Mouse (Mus musculus): ENCODE data around the gene Cebpe. TPM values are rescaled to one million over a fixed set of nuclear protein-coding genes. Genes with fewer than 3 reads are reported as not detected.

The Cebpe gene
- polyA plus RNA-seq, 1 experiment from 2014 or later, result not detected

DNA sequence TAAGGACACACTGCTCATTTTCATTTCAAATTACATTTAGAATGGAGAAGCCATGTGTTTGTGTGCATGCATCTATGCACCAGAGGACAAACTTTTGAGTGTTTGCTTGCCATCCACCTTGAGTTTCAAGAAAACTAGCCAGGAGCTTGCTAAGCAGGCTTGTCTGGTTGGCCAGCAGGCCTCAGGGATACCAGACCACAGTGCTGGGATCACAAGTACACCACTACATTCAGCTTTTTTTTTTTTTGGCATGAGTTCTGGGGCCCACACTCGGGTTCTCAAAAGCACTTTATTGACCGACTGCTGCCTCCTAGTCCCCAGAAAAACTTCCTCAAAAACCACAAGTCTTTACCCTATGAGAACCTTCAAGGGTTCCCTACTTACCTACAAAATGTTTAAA, 37.7 kb downstream of the Cebpe start:
- no peaks in the 10 kb centered on the region for H3K4me1 ChIP-seq (ENCODE audit: control insufficient read depth, insufficient read depth, low read length)
- no peaks in the 10 kb centered on the region for H3K27me3 ChIP-seq (ENCODE audit: control insufficient read depth, insufficient read depth, low read length)
- no peak for ATAC-seq (ENCODE audit: low FRiP score, low TSS enrichment)
- H3K36me3 ChIP-seq (ENCODE audit: control insufficient read depth, insufficient read depth, low read length), result peaks cover 71% of the 10 kb centered on the region
- H3K4me3 ChIP-seq (ENCODE audit: low read length), result no peak overlapping the region
- no peak overlapping the region for H3K27ac ChIP-seq (ENCODE audit: low read depth, low read length)
- 73% methylated on average over 2 of the region's 2 CpGs for WGBS
- H3K9me3 ChIP-seq (ENCODE audit: control insufficient read depth, low read length), result no peaks in the 10 kb centered on the region
- no peak overlapping the region for H3K9ac ChIP-seq (ENCODE audit: low read depth, low read length)
- no peak overlapping the region for H3K4me2 ChIP-seq (replicated peaks; ENCODE audit: low read depth, low read length)

DNA sequence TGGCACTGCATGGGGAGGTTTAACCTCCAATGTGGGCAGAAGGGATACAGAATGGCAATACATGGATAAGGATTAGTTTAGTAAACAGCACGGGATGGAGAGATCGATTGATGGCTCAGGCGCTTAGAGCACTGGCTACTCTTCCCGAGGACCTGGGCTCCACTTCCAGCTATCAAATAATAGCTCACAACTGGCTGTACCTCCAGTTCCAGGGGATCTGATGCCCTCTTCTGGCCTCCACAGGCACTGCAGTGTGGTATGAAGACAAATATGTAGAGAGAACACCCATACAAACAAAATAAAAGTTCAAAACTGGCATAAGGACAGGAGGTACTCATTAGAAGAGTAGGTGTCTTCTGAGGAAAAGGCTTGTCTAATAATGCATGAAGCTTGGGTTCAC, 42.6 kb downstream of the Cebpe start:
- ATAC-seq (ENCODE audit: low FRiP score, low TSS enrichment), result no peak
- no peaks in the 10 kb centered on the region for H3K27me3 ChIP-seq (ENCODE audit: control insufficient read depth, insufficient read depth, low read length)
- no peak overlapping the region for H3K4me3 ChIP-seq (ENCODE audit: low read length)
- H3K4me1 ChIP-seq (ENCODE audit: control insufficient read depth, insufficient read depth, low read length), result no peaks in the 10 kb centered on the region
- 84% methylated on average over 4 of the region's 4 CpGs for WGBS
- no peak overlapping the region for H3K27ac ChIP-seq (ENCODE audit: low read depth, low read length)
- H3K36me3 ChIP-seq (ENCODE audit: control insufficient read depth, insufficient read depth, low read length), result peaks cover 70% of the 10 kb centered on the region
- H3K9me3 ChIP-seq (ENCODE audit: control insufficient read depth, low read length), result no peaks in the 10 kb centered on the region
- H3K4me2 ChIP-seq (replicated peaks; ENCODE audit: low read depth, low read length), result no peak overlapping the region
- no peak overlapping the region for H3K9ac ChIP-seq (ENCODE audit: low read depth, low read length)

DNA sequence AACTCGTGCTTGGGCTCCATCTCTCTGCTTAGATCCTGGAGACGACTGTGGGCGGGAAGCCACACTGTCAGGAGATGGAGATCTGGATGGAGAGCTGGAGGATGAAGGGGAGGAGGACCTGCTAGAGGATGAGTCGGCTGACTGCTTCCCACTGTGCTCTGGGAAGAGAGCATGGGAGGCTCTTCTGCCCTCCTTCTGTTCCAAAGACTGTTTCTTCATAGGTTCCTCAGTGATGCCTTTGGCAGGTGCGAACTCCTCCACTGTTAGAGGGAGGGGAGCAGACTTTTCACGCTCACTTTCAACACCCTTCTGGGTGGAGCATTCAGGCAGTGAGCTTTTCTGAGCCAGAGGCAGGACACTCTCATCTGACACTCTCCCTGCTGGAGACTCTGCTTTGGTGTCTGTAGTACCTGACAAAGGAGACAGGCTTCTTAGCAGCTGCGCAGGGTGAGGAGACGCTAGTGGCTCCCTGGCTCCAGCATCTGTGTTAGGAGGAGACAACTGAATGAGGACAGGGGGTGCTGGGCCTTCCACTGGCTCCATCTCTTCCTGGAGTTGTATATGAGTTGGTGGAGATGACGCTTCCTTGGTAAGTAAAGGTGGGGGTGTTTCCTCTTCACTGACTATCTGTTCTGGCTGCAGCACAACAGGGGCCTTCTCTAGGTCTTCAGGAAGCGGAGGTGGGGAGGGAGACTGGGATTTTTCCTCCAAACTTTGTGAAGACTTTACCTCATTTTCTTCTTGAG, 47.3 kb downstream of the Cebpe start:
- peaks cover 89% of the 10 kb centered on the region for H3K36me3 ChIP-seq (ENCODE audit: control insufficient read depth, insufficient read depth, low read length)
- ATAC-seq (ENCODE audit: low FRiP score, low TSS enrichment), result no peak
- WGBS, result 89% methylated on average over 10 of the region's 10 CpGs

More for the DNA sequence above, 47.3 kb downstream of the Cebpe start:
- no peaks in the 10 kb centered on the region for H3K27me3 ChIP-seq (ENCODE audit: control insufficient read depth, insufficient read depth, low read length)
- no peaks in the 10 kb centered on the region for H3K4me1 ChIP-seq (ENCODE audit: control insufficient read depth, insufficient read depth, low read length)
- no peaks in the 10 kb centered on the region for H3K9me3 ChIP-seq (ENCODE audit: control insufficient read depth, low read length)
- no peak overlapping the region for H3K9ac ChIP-seq (ENCODE audit: low read depth, low read length)
- no peak overlapping the region for H3K4me2 ChIP-seq (replicated peaks; ENCODE audit: low read depth, low read length)
- H3K4me3 ChIP-seq (ENCODE audit: low read length), result no peak overlapping the region
- no peak overlapping the region for H3K27ac ChIP-seq (ENCODE audit: low read depth, low read length)

Other genes starting within 250 kb of the Cebpe start
- 32.0 and 47.0 TPM in 2 replicates for gene Lrp10, start 248.0 kb downstream of the Cebpe start, polyA plus RNA-seq (2014; fragmentation: Nextera tagmentation; extraction: Ambion mirVana)
- 6.1 and 6.9 TPM in 2 replicates for gene Rem2, start 236.1 kb downstream of the Cebpe start, polyA plus RNA-seq (2014; fragmentation: Nextera tagmentation; extraction: Ambion mirVana)
- 87.5 and 108 TPM in 2 replicates for gene Prmt5, start 194.6 kb downstream of the Cebpe start, polyA plus RNA-seq (2014; fragmentation: Nextera tagmentation; extraction: Ambion mirVana)
- gene Haus4, start 157.6 kb downstream of the Cebpe start, polyA plus RNA-seq (2014; fragmentation: Nextera tagmentation; extraction: Ambion mirVana), result 56.3 and 60.9 TPM in 2 replicates
- 17.4 and 32.2 TPM in 2 replicates for gene Ajuba, start 134.6 kb downstream of the Cebpe start, polyA plus RNA-seq (2014; fragmentation: Nextera tagmentation; extraction: Ambion mirVana)
- 5.7 and 7.7 TPM in 2 replicates for gene 4931414P19Rik, start 106.2 kb downstream of the Cebpe start, polyA plus RNA-seq (2014; fragmentation: Nextera tagmentation; extraction: Ambion mirVana)
- 420 and 456 TPM in 2 replicates for gene Psmb5, start 94.2 kb downstream of the Cebpe start, polyA plus RNA-seq (2014; fragmentation: Nextera tagmentation; extraction: Ambion mirVana)
- not detected in 2 replicates for gene Psmb11, start 90.7 kb downstream of the Cebpe start, polyA plus RNA-seq (2014; fragmentation: Nextera tagmentation; extraction: Ambion mirVana)
- not detected in 2 replicates for gene Gm17606, start 71.2 kb downstream of the Cebpe start, polyA plus RNA-seq (2014; fragmentation: Nextera tagmentation; extraction: Ambion mirVana)
- gene Cdh24, start 70.8 kb downstream of the Cebpe start, polyA plus RNA-seq (2014; fragmentation: Nextera tagmentation; extraction: Ambion mirVana), result 5.0 and 5.7 TPM in 2 replicates
- gene 1700123O20Rik, start 26.0 kb downstream of the Cebpe start, polyA plus RNA-seq (2014; fragmentation: Nextera tagmentation; extraction: Ambion mirVana), result 89.8 and 110 TPM in 2 replicates
- gene Acin1, start 25.2 kb downstream of the Cebpe start, polyA plus RNA-seq (2014; fragmentation: Nextera tagmentation; extraction: Ambion mirVana), result 161 and 169 TPM in 2 replicates
- gene Gm29776, start 13.3 kb downstream of the Cebpe start, polyA plus RNA-seq (2014; fragmentation: Nextera tagmentation; extraction: Ambion mirVana), result 0.08 and 0.16 TPM in 2 replicates
- 5.8 and 12.1 TPM in 2 replicates for gene Slc7a8, start 69.8 kb upstream of the Cebpe start, polyA plus RNA-seq (2014; fragmentation: Nextera tagmentation; extraction: Ambion mirVana)
- not detected in 2 replicates for gene Rnf212b, start 102.0 kb upstream of the Cebpe start, polyA plus RNA-seq (2014; fragmentation: Nextera tagmentation; extraction: Ambion mirVana)
- 10.3 and 19.1 TPM in 2 replicates for gene Homez, start 158.8 kb upstream of the Cebpe start, polyA plus RNA-seq (2014; fragmentation: Nextera tagmentation; extraction: Ambion mirVana)
- gene Ppp1r3e, start 165.4 kb upstream of the Cebpe start, polyA plus RNA-seq (2014; fragmentation: Nextera tagmentation; extraction: Ambion mirVana), result 2.9 and 4.5 TPM in 2 replicates
- gene Bcl2l2, start 171.2 kb upstream of the Cebpe start, polyA plus RNA-seq (2014; fragmentation: Nextera tagmentation; extraction: Ambion mirVana), result 5.3 and 6.1 TPM in 2 replicates
- gene Gm20521, start 171.3 kb upstream of the Cebpe start, polyA plus RNA-seq (2014; fragmentation: Nextera tagmentation; extraction: Ambion mirVana), result 0.44 TPM in 1 of 2 replicates, not detected in the other
- gene Pabpn1, start 180.3 kb upstream of the Cebpe start, polyA plus RNA-seq (2014; fragmentation: Nextera tagmentation; extraction: Ambion mirVana), result 178 and 227 TPM in 2 replicates
- gene Slc22a17, start 201.0 kb upstream of the Cebpe start, polyA plus RNA-seq (2014; fragmentation: Nextera tagmentation; extraction: Ambion mirVana), result 41.0 and 58.9 TPM in 2 replicates
- gene Efs, start 214.0 kb upstream of the Cebpe start, polyA plus RNA-seq (2014; fragmentation: Nextera tagmentation; extraction: Ambion mirVana), result 26.2 and 33.8 TPM in 2 replicates
- gene Il25, start 220.5 kb upstream of the Cebpe start, polyA plus RNA-seq (2014; fragmentation: Nextera tagmentation; extraction: Ambion mirVana), result 0.24 TPM in 1 of 2 replicates, not detected in the other
- 0.89 and 3.3 TPM in 2 replicates for gene Cmtm5, start 224.1 kb upstream of the Cebpe start, polyA plus RNA-seq (2014; fragmentation: Nextera tagmentation; extraction: Ambion mirVana)

Data from kidney, embryonic 14.5 days (tissue).